Mouse (Mus musculus): ENCODE measurements at regions not wholly inside any gene's neighbourhood (a gene's known extent, or its start where the extent isn't known, plus 50 kb on each side); places are given as distances from the start of the nearest gene placed in this dataset.
"Not testable (repeated sequence)": the region's sequence is repeated elsewhere in the genome, so short reads cannot be mapped to it uniquely, and the experiment has no call there.

DNA sequence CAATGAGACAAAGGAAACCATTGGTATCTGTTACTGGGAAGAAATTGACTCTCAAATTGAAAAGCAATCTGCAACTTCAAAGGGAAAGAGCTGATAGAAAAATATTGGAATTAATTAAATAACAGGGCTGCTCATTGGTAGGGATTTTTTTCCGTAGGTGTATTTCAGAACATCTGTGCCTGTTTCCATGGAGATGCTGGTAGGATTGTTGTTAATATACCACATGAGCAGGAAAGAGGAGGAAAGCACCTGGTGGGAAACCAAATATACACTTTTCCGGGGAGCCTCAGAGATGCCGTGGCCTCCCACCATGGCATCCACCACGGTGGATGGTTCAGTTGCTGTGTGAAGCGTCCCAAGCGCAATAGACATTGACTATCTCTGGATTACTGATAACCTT is 428.0 kb upstream of the Sphkap start:
- no peak for DNase-seq (ENCODE audit: low spot score)

DNA sequence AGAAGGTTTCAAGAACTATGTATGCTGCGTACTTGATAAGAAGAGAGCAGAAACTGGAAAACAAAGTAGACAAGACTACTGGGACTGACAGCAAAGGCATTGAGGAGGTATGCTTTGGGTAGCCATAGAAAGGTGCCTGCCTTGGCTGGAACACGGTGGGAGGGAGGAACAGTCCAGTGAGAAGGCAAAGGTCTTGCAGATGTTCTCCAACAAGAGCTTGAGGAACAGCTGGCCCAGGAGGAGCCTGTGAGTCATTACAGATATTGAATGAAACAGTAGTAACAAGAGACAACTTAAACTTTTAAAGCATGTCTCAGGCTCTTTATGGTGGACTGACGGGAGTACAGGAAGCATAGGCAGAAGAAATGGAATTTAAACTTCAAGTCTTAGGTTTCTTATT is 424.9 kb upstream of the Sphkap start:
- no peak for DNase-seq (ENCODE audit: low spot score)

DNA sequence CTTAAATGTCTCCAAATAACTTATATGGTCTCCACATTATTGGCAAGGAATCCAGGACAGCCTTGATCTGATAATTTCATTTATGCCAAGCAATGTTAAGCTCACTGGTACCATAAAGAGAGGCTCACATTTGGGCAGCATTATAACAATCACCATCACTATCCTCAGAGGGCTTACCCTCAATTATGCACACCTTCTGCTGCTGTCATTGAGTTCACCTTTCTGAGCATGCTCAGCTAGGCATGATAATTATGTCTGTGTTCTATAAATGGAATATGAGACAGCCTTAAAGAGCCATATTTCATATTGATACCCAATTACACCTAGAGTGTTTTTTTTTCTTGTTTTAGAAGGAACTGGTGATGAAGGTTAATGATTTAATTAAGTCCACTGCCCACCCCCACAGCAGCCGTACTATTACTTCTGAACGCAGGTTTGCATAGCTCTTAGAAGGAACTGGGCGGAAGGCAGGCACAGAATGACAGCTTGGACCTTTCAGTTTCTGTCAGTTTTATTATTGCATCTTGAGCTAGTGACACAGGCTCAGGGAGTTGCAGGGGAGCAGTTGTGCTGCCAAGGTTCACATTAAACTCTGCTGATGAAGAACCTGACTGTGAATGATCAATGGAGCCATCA is 424.0 kb upstream of the Sphkap start:
- no peak for DNase-seq (ENCODE audit: low spot score)

DNA sequence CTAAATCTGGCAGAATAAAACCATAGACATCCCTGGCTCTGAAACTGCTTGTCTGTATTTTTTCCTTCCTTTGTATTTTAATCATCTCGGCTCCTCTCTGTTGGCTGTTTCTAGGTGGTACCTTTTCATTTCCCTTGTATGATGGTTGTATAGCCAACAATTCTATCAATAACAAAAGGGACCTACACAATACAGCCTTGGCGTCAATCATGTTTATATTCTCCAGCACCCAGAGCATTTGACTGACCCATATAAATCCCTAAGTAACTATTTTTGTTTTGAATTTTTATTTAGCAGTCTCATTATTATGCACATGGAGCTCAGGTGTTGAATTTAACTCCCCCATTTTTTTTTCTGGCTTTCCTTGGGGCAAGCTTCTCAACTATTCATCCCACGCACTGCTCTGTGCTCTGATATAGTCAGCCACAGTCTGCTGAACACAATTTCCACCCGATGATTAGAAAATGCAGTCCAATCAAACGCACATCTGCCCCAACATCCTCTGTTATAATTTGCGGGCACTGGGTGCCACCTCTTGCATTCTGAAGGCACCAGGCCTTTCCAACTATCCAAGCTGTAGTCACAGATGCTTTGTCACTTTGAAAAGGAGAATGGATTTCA is 422.1 kb upstream of the Sphkap start:
- DNase-seq (ENCODE audit: low spot score), result no peak

DNA sequence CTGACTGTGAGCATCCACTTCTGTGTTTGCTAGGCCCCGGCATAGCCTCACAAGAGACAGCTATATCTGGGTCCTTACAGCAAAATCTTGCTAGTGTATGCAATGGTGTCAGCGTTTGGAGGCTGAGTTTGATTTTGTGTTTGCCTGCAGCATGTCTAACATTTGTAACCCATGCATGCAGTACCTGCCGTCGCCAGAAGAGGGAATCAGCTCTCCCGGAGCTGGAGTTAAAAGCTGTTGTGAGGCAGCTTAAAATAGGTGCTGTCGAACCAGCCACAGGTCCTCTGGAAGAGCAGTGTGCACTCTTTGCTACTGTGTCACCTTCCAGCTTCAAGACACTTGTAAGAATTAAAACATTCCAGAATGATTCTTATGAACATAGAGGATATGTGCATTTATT is 403.2 kb upstream of the Sphkap start:
- DNase-seq (ENCODE audit: low spot score), result not testable (repeated sequence)

DNA sequence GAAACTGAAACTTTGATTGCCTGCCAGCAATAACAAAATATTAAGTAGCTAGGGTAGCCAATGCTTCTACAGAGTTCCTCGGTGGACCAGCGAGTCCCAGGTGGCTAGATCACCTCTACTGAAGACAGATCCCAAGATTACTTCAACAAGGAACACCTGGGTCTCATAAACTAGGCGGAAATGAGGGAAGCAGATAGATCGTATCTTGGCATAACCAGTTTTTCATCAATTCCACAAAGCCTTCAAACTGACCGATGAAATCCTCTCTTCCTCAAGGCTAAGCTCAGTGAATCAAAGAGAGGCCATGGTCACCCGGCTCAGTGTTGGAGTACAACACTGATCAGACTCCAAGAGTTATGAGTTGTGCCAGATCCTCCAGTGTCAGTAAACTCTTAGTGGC is 400.4 kb upstream of the Sphkap start:
- no peak for DNase-seq (ENCODE audit: low spot score)

DNA sequence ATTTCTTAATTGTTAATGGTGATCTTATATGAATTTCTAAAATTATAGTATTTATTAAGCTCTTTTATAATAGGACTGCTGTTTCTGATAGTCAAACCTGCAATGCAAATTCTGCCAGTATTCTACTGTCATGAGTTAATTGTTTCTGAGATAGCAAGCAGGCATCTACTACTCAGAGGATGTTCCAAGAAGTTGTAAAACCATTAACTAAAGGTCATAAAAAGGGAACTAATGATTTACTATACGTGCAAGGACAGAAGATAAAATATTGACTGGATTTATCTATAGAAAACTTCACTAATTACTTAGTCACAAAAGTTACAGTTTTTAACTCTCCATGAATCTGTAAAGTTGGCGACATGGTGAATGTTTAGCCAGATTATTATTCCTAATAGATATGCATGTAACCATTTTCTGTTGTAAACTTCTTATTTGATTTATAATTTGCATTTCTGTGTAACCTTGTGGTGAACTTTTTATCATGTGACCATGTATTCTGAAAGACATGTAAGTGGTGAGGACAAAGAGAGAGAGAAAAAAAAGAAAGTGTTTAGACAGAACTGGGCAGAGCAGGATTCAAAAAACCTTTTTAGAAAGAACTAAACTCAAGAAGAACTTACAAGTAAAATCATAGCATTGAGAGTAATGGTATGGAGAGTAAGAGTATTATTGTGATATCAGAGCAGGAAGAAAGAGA is 395.5 kb upstream of the Sphkap start:
- DNase-seq (ENCODE audit: low spot score), result no peak

DNA sequence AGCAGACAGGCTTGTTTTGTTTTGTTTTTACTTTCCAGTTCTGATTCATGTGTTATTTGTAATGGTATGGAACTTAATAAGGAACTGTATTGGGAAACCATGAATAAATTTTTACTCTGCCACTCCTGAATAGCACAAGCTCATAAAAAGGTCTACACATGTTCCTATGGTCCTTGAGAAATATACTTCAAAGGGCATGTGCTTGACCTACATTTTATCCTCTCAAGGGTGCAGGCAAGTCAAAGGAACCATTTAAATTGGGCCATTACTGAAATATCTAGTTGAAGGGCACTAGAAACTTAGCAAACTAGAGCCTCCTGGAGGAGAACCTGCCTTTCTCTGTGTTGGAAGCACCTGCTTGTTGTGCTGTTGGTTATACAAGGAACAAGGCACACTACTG is 393.8 kb upstream of the Sphkap start:
- DNase-seq (ENCODE audit: low spot score), result peak; percentile 12

DNA sequence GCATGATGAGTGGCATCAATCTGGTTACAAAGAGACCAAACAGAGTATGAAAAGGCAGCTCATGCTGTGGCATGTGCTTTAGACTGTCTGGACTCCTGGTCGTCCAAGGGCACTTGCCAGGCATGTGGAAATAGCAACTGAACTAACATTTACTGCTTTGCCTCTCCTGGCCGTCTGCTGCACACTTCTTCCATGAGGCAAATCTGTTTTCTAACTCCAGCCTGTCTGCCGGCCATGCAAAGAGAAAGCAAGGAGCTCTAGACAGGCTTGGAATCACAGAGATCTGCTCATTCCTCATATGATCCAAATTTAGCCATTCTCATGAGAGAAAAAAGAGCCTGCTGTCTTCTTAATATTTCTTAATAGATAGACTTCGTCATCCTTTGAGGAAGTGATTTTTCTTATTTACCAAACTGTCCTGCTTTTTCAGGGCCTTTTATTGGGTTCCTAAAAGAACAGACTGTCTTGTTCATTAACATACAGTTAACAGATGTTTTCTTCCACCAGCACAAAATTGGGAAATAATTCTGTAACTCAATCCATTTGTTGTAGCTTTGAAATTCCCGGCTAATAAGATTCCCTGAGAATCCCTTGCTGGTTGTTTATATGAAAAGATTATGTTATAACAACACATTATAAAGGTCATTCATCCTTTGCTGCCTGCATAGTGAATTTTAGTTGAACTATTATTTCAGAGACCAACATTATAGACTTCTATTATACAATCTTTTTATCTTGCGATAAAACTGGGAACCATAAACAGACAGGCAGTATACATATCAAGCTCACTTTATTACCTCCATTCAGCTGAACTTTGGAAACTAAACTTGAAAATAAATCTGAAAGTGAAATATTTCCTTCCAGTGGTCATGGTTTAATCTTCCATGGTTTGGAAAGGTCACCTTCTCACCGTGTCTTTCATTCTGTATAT is 389.2 kb upstream of the Sphkap start:
- peak; percentile 13 for DNase-seq (ENCODE audit: low spot score)

DNA sequence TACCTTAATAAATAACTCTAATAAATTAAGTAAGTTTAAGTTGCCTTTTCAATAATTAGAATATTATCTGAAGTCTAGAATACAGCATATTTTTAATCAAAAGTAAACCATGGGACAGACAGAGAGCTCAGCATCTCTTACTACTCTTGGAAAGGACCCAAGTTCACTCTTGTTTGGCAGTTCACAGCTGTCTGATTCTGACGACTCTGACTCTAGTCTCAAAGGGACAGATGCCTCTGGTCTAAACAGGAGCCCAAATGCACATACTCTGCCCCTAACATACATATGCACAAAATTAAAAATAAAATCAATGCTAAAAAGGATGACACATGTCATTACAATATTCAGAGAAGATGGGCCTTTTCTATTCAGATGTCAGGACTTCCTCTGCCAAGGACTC is 369.2 kb upstream of the Sphkap start:
- no peak for DNase-seq (ENCODE audit: low spot score)

DNA sequence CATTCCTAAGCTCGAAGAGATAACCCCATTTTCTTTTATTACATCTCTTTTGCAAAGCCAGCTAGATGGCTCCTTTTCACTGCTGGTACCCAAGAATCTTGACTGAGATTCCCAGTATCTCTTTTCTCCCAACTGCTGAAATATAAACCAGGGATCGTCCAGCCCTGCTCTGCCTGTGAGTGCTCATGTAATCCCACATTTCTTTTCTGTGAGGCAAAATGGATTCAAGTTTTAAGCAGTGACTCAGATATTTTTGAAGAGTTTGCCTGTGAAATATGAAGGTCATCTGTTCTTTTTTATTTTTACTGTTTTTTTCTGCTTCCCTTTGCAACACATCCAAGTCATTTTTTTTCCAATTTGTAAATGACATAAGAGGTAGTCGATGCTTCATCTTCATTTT is 363.2 kb upstream of the Sphkap start:
- no peak for DNase-seq (ENCODE audit: low spot score)

DNA sequence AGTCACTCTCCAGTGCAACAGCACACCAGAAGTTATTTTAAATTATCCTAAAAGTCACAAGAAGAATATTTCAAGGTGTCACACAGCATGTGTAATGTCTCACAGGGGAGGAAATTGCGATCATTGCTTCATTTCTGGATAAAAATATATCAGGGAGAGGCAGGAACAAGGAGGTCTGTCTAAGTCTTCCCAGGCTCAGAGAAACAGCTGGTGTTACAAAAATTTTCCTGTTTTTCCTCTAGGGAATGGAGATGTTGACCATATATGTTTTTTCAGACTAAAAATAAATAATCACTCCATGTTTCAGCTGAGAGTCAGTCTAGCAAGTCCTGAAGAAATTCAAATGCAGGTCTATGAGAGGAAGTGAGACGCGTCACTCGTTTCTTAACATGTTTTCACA is 353.5 kb upstream of the Sphkap start:
- no peak for DNase-seq (ENCODE audit: low spot score)

DNA sequence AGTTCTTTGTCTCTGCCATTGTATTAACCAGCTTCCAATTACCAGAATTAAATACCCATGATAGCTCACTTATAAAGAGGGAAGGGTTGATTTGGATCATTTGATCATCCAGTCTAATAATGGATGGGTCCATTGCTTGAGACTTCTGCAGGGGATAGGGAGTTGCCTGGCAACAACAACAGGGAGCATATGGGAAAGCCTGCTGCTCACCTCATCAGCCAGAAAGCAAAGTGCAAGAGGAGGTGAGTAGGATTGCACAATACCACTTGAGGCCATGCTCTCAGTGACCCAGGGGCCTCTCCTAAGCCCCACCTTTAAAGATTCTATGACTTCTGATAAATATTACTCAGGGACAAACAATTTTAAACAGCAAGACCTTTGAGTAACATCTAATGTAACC is 348.9 kb upstream of the Sphkap start:
- peak; percentile 6 for DNase-seq (ENCODE audit: low spot score)

DNA sequence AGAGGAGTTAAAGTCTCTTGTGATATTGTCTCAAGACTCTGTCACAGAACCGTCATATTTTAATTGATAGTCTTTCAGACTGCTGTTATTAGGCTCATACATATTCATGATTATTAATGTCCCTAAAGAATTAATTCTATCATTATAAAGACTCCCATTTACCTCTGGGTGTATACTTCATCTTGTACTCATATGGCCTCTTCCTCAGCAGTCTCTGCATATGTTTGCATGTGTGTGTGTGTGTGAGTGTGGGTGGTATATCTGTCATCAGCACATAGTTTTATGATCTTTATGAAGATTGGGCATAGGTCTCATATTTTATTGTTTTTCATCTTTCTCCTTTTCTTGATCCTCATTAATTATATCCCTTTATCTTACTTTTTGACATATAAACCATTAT is 347.3 kb upstream of the Sphkap start:
- no peak for DNase-seq (ENCODE audit: low spot score)

DNA sequence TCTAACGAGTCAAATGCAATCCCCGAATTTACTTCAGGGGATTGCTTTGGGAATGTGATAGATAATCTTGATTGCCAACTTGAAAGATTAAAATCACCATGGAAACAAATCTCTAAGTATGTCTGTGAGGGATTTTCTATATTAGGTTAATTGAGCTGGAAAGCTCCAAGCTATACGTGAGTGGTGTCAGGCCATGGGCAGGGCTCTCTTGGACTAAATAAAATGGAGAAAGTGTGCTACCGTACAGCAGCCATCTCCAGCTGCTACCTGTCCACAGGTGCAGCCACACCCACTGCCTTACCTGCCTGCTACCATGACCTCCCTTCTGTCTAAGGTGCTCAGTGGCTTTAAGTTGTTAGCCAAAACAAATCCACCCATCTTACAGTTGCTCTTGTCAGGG is 345.0 kb upstream of the Sphkap start:
- DNase-seq (ENCODE audit: low spot score), result no peak

DNA sequence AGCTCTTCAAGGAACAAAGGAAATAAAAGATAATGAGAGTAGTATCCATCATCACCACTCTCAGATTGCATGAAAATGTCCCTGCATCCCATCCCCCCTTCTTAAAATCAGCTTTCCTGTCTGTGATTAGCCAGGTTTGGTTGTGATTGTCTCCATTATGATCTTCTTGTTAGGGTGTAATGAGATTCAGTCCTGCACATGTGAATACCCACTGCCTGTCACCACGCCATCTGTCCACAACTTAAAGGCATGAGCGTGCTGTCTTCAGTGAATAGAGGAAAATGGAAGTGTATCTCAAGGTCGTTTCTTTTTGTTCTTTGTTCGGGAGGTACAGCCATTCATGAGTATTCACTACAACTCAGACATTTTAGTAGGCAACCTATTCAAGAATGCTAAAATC is 341.0 kb upstream of the Sphkap start:
- DNase-seq (ENCODE audit: low spot score), result no peak

DNA sequence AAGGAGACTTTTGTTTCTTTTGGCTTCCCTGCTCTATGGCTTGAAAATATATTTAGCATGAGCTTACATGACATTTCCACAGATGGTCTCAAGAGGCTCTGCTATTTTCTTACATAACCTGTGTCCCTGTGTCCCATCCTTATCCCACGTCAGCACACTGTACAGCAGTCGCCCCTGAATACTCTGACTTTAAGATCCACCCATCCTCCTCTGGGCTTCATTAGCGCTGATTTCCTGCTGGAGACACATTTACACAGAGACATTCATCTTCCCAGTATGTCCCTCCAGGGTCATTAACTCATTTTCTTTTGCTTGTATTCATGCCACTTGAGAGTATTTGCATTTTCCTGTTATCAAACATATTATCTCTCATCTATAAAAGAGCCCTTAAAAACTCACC is 340.1 kb upstream of the Sphkap start:
- DNase-seq (ENCODE audit: low spot score), result no peak

DNA sequence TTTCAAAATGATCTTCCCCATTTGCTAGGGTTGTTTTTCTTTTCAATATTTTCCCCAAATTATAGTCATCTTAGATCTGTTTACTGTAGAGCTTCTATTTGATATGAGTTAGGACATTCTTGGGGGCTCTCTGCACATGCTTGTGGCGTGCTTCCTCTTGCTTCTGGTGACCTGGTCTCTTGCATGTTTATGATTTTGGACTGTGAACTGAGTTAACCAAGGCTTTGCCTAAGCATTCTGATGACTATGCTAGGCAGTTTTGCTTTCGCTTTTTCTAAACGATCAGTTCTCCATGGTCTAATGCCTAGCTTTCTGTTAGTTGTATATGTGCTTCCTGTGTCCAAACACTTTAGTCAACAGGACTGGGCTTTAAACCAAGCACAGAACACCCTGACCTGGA is 339.4 kb upstream of the Sphkap start:
- no peak for DNase-seq (ENCODE audit: low spot score)

DNA sequence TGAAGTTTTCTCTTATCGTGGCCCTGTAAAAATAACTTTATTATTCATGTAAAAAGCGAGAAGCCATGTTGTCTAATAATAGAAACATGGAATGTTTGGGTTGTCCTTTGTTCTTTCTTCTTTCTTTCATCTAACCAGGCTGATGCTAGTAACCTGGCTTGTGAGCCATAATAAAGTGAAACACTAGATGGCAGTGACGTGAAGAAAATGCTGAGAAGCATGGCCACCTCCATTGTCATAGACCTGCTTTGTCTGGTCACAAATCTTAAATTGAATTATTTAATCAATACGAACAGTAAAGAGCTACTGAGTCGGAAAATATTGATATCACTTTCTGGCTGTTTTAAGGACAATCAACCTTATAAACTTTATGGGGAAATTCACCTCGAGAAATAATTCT is 338.0 kb upstream of the Sphkap start:
- peak; percentile 31 for DNase-seq (ENCODE audit: low spot score)

DNA sequence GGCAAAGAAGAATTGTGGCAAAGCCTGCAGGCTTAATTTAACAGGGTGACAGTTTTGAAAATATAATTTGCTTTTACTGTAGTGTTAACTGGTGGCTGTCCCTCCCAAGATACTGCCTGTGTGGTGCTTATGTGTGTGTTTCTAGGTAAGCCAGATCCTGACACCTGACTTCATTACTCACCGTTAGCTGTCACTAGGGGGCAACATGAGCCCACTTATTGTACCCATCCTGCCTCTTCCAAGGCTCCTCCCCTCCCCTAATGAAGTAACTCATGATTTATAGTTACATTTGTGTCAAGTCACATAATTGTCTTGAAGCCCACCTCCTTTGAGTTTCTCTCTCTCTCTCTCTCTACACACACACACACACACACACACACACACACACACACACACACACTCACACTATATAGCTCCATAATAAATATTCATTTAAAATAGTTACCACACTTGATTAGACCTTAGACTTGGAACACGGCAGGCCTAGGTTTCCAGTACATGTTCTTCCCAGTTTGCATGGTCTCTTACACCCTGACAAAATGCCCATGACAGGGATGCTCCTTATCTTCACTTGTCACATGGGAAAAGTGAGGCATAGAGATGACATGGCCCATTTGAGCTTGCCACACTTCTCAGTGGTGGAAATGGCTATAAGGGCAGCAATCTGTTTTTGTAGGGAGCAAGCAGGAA is 328.6 kb upstream of the Sphkap start:
- peak; percentile 3 for DNase-seq (ENCODE audit: low spot score)

DNA sequence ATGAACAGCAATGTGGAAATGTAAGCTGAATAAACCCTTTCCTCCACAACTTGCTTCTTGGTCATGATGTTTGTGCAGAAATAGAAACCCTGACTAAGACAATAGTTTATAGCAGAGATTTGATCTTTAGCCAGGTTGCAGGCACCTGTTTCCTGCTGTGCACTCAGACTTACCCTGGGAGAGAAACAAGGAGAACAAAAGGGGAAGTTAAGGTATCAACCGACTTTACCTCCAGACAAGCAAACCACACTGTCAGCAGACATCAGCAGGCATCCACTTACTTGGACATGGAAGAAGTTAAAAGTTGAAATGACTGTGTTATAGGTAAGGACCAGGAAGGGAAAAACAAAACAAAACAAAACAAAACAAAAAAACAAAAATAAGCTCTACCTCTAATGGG is 323.7 kb upstream of the Sphkap start:
- DNase-seq (ENCODE audit: low spot score), result no peak

DNA sequence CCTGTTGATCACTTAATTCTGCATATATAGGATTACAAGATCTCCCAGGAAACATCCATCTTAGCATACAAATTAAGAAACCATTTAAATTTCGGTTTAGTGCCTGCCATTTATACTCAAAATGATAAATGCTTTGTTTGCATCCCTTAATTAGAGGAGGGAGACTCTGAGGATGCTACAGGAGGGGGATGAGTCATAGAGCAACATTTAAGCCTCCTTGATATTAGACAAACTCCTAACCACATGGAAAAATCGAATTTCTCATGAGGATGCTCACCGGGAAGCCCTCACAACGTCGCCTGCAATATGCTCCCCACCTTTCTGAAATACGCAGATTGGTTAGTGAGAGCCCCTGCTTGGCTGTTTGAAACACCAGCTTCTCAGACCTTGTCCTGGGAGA is 320.8 kb upstream of the Sphkap start:
- no peak for DNase-seq (ENCODE audit: low spot score)

All from lung, postnatal 25 days (tissue).